Mouse (Mus musculus) thymus, adult 2 months (tissue): ENCODE data around the gene Il1rl1.

Source experiments
- CTCF ChIP-seq: fragments of 200-500 bp; IDR thresholded peaks from 2 replicates; pipeline ENCODE4 v1.5.1; 2012; ENCODE audit warnings: mild to moderate bottlenecking, control low read depth, low read length, moderate library complexity, borderline replicate concordance; ENCODE audit not compliant: control insufficient read depth, poor library complexity, insufficient read depth; ENCODE audit errors: extremely low read depth
- POLR2A ChIP-seq: fragments of 200-500 bp; IDR thresholded peaks from 2 replicates; pipeline ENCODE4 v1.6.1; 2012; ENCODE audit warnings: mild to moderate bottlenecking, low read length, control low read depth, moderate library complexity; ENCODE audit not compliant: control insufficient read depth, poor library complexity, insufficient read depth; ENCODE audit errors: extremely low read depth

DNA sequence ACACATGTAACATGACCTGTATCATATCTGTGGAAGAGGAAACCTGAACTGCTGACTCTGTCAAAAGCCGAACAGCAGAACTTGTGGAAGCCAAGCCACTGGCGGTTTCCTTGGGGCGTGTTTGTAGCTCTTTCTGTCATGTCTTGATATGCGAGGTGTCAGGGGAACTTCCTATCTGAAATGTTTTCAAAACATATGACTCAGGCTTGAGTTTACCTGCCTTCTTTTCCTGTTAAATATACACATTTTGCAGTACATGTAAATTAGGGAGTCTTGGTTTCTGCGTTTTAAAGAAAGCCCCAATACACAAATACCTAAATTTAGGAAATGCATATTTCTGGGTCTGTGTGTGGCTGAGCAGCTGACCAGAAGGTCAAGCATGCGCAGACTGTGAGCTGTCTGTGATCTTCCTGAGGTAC lies 50.1 kb downstream of the Il1rl1 start:
- no peak for TF ChIP-seq POLR2A
- no peak for TF ChIP-seq CTCF
